In the genomic region with DNA sequence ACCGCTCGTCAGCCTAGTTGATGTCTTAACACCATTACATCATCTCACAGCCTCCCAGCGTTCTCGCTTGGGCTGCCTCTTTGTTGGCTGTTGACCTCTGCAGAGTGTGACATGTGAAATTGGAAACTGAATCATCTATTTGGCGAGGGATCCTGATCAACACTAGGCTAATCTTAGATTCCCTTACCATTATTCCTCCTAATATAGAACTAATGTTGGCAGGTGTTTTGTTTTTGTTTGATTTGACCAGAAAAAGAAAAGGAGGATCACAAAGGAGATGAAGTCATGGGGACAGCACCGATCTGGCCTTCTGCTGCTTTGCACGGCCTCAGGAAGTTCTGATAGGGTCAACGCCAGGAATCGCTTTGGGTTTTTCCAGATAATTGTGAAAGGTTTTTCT, we compare ENCODE assay signal across 16 mouse cellular contexts.
DNase-seq lines count a peak whose midpoint lies in the region; ATAC-seq lines count a peak whose summit lies in the region.
"Had no signal": no experiment of that assay in that cellular context is flagged by ENCODE, and none has a peak within 500 bp of the region (broad histone marks: within the 10 kb centered on the region; RNA-seq: fewer than 3 reads in every experiment).

No protein-coding gene starts in this region.

- DNase-seq in adrenal gland, adult 2 months: peak; percentile 38
- no peak for DNase-seq in adrenal gland, postnatal 25 days
- peak; percentile 15 to 23 for DNase-seq in kidney, adult 8-10 months
- DNase-seq in heart, postnatal 10 days: peak; percentile 49 to 64
- no peak for DNase-seq in cerebellum, postnatal 36 days
- no peak for DNase-seq in right cerebral cortex, adult 2 months (ENCODE audit: low spot score in 2 of 2)
- DNase-seq: cerebellum, postnatal 10 days; retina, postnatal 1 day had no signal

- no peaks in the 10 kb centered on the region for H3K9me3 ChIP-seq in kidney, embryonic 15.5 days (replicated peaks)
- H3K9me3 ChIP-seq: hindbrain, embryonic 15.5 days; limb, embryonic 15.5 days; megakaryocyte, embryonic 14.5 days; midbrain, embryonic 15.5 days had no signal

- intact Hi-C loops in heart, postnatal 10 days (cut with DNase I): loop anchor here (2.0 to 10.0 kb wide), 5 partner anchors 27 to 696 kb away; partner anchors contain the start of gene Mycn

- no peak overlapping the region for H3K27ac ChIP-seq in kidney, embryonic 15.5 days
- peak overlapping the region; percentile 24; the same call in 1 of the 2 replicates for H3K27ac ChIP-seq in brown adipose tissue, adult 24 weeks (replicated peaks; ENCODE audit: low read depth, low read length)
- H3K27ac ChIP-seq: hindbrain, embryonic 15.5 days; limb, embryonic 15.5 days; midbrain, embryonic 15.5 days had no signal

- no peaks in the 10 kb centered on the region for H3K36me3 ChIP-seq in kidney, embryonic 15.5 days
- H3K36me3 ChIP-seq: hindbrain, embryonic 15.5 days; limb, embryonic 15.5 days; midbrain, embryonic 15.5 days had no signal

- WGBS in kidney, embryonic 15.5 days: 60% methylated on average over 9 of the region's 9 CpGs

- H3K4me2 ChIP-seq in kidney, embryonic 15.5 days: no peak overlapping the region
- H3K4me2 ChIP-seq: hindbrain, embryonic 15.5 days; limb, embryonic 15.5 days; midbrain, embryonic 15.5 days had no signal

- H3K4me1 ChIP-seq in kidney, embryonic 15.5 days: peaks cover 41% of the 10 kb centered on the region
- H3K4me1 ChIP-seq in brown adipose tissue, adult 24 weeks (ENCODE audit: control insufficient read depth, insufficient read depth, insufficient read length, low read length): peaks cover 26% of the 10 kb centered on the region; the same call in 1 of the 2 replicates
- H3K4me1 ChIP-seq: hindbrain, embryonic 15.5 days; megakaryocyte, embryonic 14.5 days; midbrain, embryonic 15.5 days had no signal

- no peaks in the 10 kb centered on the region for H3K27me3 ChIP-seq in kidney, embryonic 15.5 days
- H3K27me3 ChIP-seq: hindbrain, embryonic 15.5 days; limb, embryonic 15.5 days; midbrain, embryonic 15.5 days had no signal

- no peak overlapping the region for H3K9ac ChIP-seq in kidney, embryonic 15.5 days
- H3K9ac ChIP-seq: hindbrain, embryonic 15.5 days; limb, embryonic 15.5 days; midbrain, embryonic 15.5 days had no signal

- ATAC-seq in kidney, embryonic 15.5 days (replicated peaks; ENCODE audit: low FRiP score): no peak
- ATAC-seq: forebrain, embryonic 14.5 days; intestine, postnatal 0 days; midbrain, embryonic 15.5 days had no signal

- H3K4me3 ChIP-seq in kidney, embryonic 15.5 days (replicated peaks): no peak overlapping the region
- no peak overlapping the region for H3K4me3 ChIP-seq in brown adipose tissue, adult 24 weeks (ENCODE audit: insufficient read depth, low read depth, low read length)
- H3K4me3 ChIP-seq: hindbrain, embryonic 15.5 days; limb, embryonic 15.5 days; megakaryocyte, embryonic 14.5 days; midbrain, embryonic 15.5 days had no signal

Comparison
In these comparisons a context has a peak if more than half of its experiments do, and no peak if none do; other contexts are left out.
1. DNase-seq: peak in adrenal gland, adult 2 months (single experiment), kidney, adult 8-10 months (2 of 2) and heart, postnatal 10 days (2 of 2); none in adrenal gland, postnatal 25 days (single experiment), cerebellum, postnatal 36 days (0 of 2) and right cerebral cortex, adult 2 months (0 of 2).